Mouse (Mus musculus): ENCODE results near the gene Asgr2. TPM values are rescaled to one million over a fixed set of nuclear protein-coding genes. Genes with fewer than 3 reads are reported as not detected.
"Not testable (repeated sequence)": the region's sequence is repeated elsewhere in the genome, so short reads cannot be mapped to it uniquely, and the experiment has no call there.

The Asgr2 gene
- polyA plus RNA-seq, 1 experiment: 0.58 TPM

DNA sequence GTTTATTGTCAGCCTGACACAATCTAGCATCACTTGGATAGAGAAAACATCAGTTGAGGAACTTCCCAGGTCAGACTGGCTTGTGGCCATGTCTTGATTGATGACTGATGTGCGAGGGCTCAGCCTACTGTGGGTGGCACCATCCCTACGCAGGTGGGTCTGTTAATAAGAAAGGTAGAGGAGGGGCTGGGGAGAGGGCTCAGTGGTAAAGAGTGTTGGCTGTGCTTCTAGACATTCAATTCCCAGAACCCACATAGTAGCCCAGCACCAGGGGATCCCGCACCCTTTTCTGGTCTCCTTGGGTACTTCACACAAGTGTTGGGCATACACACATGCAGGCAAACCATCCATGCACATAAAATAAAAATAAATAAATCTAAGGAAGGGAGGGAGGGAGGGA is 23.5 kb downstream of the Asgr2 start:
- H3K4me3 ChIP-seq (ENCODE audit: control insufficient read depth, low read depth, low read length): no peak overlapping the region
- H3K4me1 ChIP-seq (ENCODE audit: control insufficient read depth, insufficient read depth, low read length): no peaks in the 10 kb centered on the region
- no peaks in the 10 kb centered on the region for H3K36me3 ChIP-seq (ENCODE audit: control insufficient read depth, insufficient read depth, low read length)
- no peak for TF ChIP-seq POLR2A (IDR thresholded peaks at IDR 0.05; ENCODE audit: control insufficient read depth, low read depth, low read length)
- TF ChIP-seq CTCF (IDR thresholded peaks at IDR 0.05; ENCODE audit: control insufficient read depth, insufficient read depth, insufficient replicate concordance, low read depth, low read length): no peak
- no peaks in the 10 kb centered on the region for H3K27me3 ChIP-seq (ENCODE audit: control insufficient read depth, insufficient read depth, low read length)
- no peak overlapping the region for H3K27ac ChIP-seq (ENCODE audit: control insufficient read depth, insufficient read depth, low read depth, low read length)

DNA sequence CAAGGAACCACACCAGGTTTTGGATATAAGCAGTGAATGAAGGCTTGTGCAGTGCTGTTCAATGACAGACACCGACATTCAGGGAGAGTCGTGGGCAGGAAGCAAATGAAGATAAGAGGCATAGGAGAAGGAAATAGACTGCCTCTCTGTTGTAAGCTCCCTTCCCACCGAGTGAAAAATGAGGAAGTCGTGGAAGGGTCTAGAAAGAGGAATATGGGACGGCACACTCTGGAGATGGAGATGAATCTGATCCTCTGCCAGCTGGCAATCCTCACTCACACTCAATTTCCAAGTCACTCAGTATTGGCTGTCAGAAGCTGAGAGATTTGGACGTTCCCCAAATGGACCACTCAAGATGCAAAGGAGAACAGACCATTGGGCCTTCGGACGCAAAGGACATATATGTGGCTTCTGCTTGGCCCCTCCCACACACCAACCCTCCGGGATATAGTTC is 37.5 kb downstream of the Asgr2 start, which contains the start of gene Mgl2:
Gene Mgl2 (plus strand): TSS at position 404 of the 454 bp plus-strand sequence.
- Histone ChIP-seq H3K36me3 (ENCODE audit: control insufficient read depth, insufficient read depth, low read length) (no peaks in the 10 kb centered on the region), H3K27me3 (ENCODE audit: control insufficient read depth, insufficient read depth, low read length) (no peaks in the 10 kb centered on the region), H3K4me3 (ENCODE audit: control insufficient read depth, low read depth, low read length) (no peak within 1 kb of the TSS), H3K4me1 (ENCODE audit: control insufficient read depth, insufficient read depth, low read length) (no peaks in the 10 kb centered on the region), H3K27ac (ENCODE audit: control insufficient read depth, insufficient read depth, low read depth, low read length) (no peak within 1 kb of the TSS)
- TF ChIP-seq CTCF (IDR thresholded peaks at IDR 0.05; ENCODE audit: control insufficient read depth, insufficient read depth, insufficient replicate concordance, low read depth, low read length): no peak
- no peak for TF ChIP-seq POLR2A (IDR thresholded peaks at IDR 0.05; ENCODE audit: control insufficient read depth, low read depth, low read length)

DNA sequence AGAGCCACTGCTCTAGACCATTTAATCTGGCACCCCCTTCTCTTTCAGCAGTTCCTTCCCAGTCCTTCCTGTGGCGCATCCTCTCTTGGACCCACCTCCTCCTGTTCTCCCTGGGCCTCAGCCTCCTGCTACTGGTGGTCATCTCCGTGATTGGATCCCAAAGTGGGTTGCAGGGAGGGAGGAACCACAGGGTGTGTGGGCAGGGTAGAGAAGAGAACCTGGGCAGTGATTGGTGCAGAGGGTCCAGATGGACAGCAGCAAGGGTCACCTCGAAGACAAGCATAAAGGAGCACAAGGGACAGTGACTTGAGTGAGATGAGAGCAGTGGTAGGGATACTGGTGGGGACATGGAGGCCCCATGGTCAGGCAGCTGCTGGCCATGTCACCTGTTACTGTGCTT is 42.6 kb downstream of the Asgr2 start:
- H3K36me3 ChIP-seq (ENCODE audit: control insufficient read depth, insufficient read depth, low read length); H3K27ac ChIP-seq (ENCODE audit: control insufficient read depth, insufficient read depth, low read depth, low read length); H3K27me3 ChIP-seq (ENCODE audit: control insufficient read depth, insufficient read depth, low read length); H3K4me3 ChIP-seq (ENCODE audit: control insufficient read depth, low read depth, low read length): not testable (repeated sequence)
- H3K4me1 ChIP-seq (ENCODE audit: control insufficient read depth, insufficient read depth, low read length): peaks cover 14% of the 10 kb centered on the region

GRCm38 (mm10) chr11:70135925-70136324 is 43.5 kb downstream of the Asgr2 start:
- H3K27me3 ChIP-seq (ENCODE audit: control insufficient read depth, insufficient read depth, low read length); H3K4me3 ChIP-seq (ENCODE audit: control insufficient read depth, low read depth, low read length); H3K36me3 ChIP-seq (ENCODE audit: control insufficient read depth, insufficient read depth, low read length); H3K27ac ChIP-seq (ENCODE audit: control insufficient read depth, insufficient read depth, low read depth, low read length): not testable (repeated sequence)
- peaks cover 14% of the 10 kb centered on the region for H3K4me1 ChIP-seq (ENCODE audit: control insufficient read depth, insufficient read depth, low read length)

- Histone ChIP-seq H3K36me3 (ENCODE audit: control insufficient read depth, insufficient read depth, low read length) (no peaks in the 10 kb centered on the region), H3K4me1 (ENCODE audit: control insufficient read depth, insufficient read depth, low read length) (peaks cover 14% of the 10 kb centered on the region), H3K27ac (ENCODE audit: control insufficient read depth, insufficient read depth, low read depth, low read length) (no peak overlapping the region), H3K4me3 (ENCODE audit: control insufficient read depth, low read depth, low read length) (no peak overlapping the region), H3K27me3 (ENCODE audit: control insufficient read depth, insufficient read depth, low read length) (no peaks in the 10 kb centered on the region)
- TF ChIP-seq POLR2A (IDR thresholded peaks at IDR 0.05; ENCODE audit: control insufficient read depth, low read depth, low read length): no peak
Measured at GRCm38 (mm10) chr11:70139171-70139570, 46.7 kb downstream of the Asgr2 start.

- TF ChIP-seq POLR2A (IDR thresholded peaks at IDR 0.05; ENCODE audit: control insufficient read depth, low read depth, low read length): no peak
- no peak overlapping the region for H3K27ac ChIP-seq (ENCODE audit: control insufficient read depth, insufficient read depth, low read depth, low read length)
Measured at GRCm38 (mm10) chr11:70151072-70151471, 58.6 kb downstream of the Asgr2 start.

More at GRCm38 (mm10) chr11:70151072-70151471, 58.6 kb downstream of the Asgr2 start:
- H3K4me1 ChIP-seq (ENCODE audit: control insufficient read depth, insufficient read depth, low read length): no peaks in the 10 kb centered on the region
- no peak overlapping the region for H3K4me3 ChIP-seq (ENCODE audit: control insufficient read depth, low read depth, low read length)
- H3K27me3 ChIP-seq (ENCODE audit: control insufficient read depth, insufficient read depth, low read length): no peaks in the 10 kb centered on the region
- H3K36me3 ChIP-seq (ENCODE audit: control insufficient read depth, insufficient read depth, low read length): no peaks in the 10 kb centered on the region

Other genes with a start within 250 kb of the Asgr2 start
- 6.5 and 8.5 TPM in 2 replicates for gene Plscr3, start 246.3 kb upstream of the Asgr2 start, polyA plus RNA-seq (2012; rRNA removed)
- gene Tnk1, start 233.9 kb upstream of the Asgr2 start, polyA plus RNA-seq (2012; rRNA removed): 1.6 and 1.9 TPM in 2 replicates
- gene Tmem95, start 214.6 kb upstream of the Asgr2 start, polyA plus RNA-seq (2012; rRNA removed): 20.8 and 27.5 TPM in 2 replicates
- gene Kctd11, start 211.2 kb upstream of the Asgr2 start, polyA plus RNA-seq (2012; rRNA removed): 0.47 and 0.69 TPM in 2 replicates
- 4.0 and 4.9 TPM in 2 replicates for gene Acap1, start 197.1 kb upstream of the Asgr2 start, polyA plus RNA-seq (2012; rRNA removed)
- 124 and 125 TPM in 2 replicates for gene 2810408A11Rik, start 191.7 kb upstream of the Asgr2 start, polyA plus RNA-seq (2012; rRNA removed)
- gene Neurl4, start 191.6 kb upstream of the Asgr2 start, polyA plus RNA-seq (2012; rRNA removed): 57.7 and 61.1 TPM in 2 replicates
- gene Gps2, start 178.8 kb upstream of the Asgr2 start, polyA plus RNA-seq (2012; rRNA removed): 290 and 295 TPM in 2 replicates
- 621 and 702 TPM in 2 replicates for gene Eif5a, start 170.7 kb upstream of the Asgr2 start, polyA plus RNA-seq (2012; rRNA removed)
- gene Ybx2, start 156.8 kb upstream of the Asgr2 start, polyA plus RNA-seq (2012; rRNA removed): 3,709 and 3,883 TPM in 2 replicates
- gene Slc2a4, start 144.5 kb upstream of the Asgr2 start, polyA plus RNA-seq (2012; rRNA removed): 1.9 and 3.6 TPM in 2 replicates
- gene Cldn7, start 127.9 kb upstream of the Asgr2 start, polyA plus RNA-seq (2012; rRNA removed): 3.0 and 4.9 TPM in 2 replicates
- gene Ctdnep1, start 111.5 kb upstream of the Asgr2 start, polyA plus RNA-seq (2012; rRNA removed): 120 and 137 TPM in 2 replicates
- gene Elp5, start 110.1 kb upstream of the Asgr2 start, polyA plus RNA-seq (2012; rRNA removed): 225 and 226 TPM in 2 replicates
- gene Gabarap, start 101.5 kb upstream of the Asgr2 start, polyA plus RNA-seq (2012; rRNA removed): 659 and 826 TPM in 2 replicates
- 19.0 and 21.2 TPM in 2 replicates for gene Phf23, start 96.9 kb upstream of the Asgr2 start, polyA plus RNA-seq (2012; rRNA removed)
- 15.2 and 16.4 TPM in 2 replicates for gene Dvl2, start 92.0 kb upstream of the Asgr2 start, polyA plus RNA-seq (2012; rRNA removed)
- gene Acadvl, start 77.2 kb upstream of the Asgr2 start, polyA plus RNA-seq (2012; rRNA removed): 20.6 and 20.9 TPM in 2 replicates
- 5.6 and 6.5 TPM in 2 replicates for gene Dlg4, start 75.7 kb upstream of the Asgr2 start, polyA plus RNA-seq (2012; rRNA removed)
- 1.00 and 1.4 TPM in 2 replicates for gene Asgr1, start 38.6 kb upstream of the Asgr2 start, polyA plus RNA-seq (2012; rRNA removed)
- gene Mgl2, start 37.7 kb downstream of the Asgr2 start, polyA plus RNA-seq (2012; rRNA removed): 0.91 and 1.4 TPM in 2 replicates
- gene Clec10a, start 63.6 kb downstream of the Asgr2 start, polyA plus RNA-seq (2012; rRNA removed): 1.7 and 2.0 TPM in 2 replicates
- 2.3 and 3.0 TPM in 2 replicates for gene Slc16a11, start 120.1 kb downstream of the Asgr2 start, polyA plus RNA-seq (2012; rRNA removed)
- 2.2 and 3.3 TPM in 2 replicates for gene Slc16a13, start 128.4 kb downstream of the Asgr2 start, polyA plus RNA-seq (2012; rRNA removed)
- gene Bcl6b, start 137.2 kb downstream of the Asgr2 start, polyA plus RNA-seq (2012; rRNA removed): 1.9 and 2.3 TPM in 2 replicates
- 26.6 and 27.7 TPM in 2 replicates for gene 0610010K14Rik, start 145.3 kb downstream of the Asgr2 start, polyA plus RNA-seq (2012; rRNA removed)
- gene Gm21988, start 147.2 kb downstream of the Asgr2 start, polyA plus RNA-seq (2012; rRNA removed): 3.4 and 3.7 TPM in 2 replicates
- gene Rnasek, start 147.2 kb downstream of the Asgr2 start, polyA plus RNA-seq (2012; rRNA removed): 112 and 119 TPM in 2 replicates
- gene Alox12, start 162.7 kb downstream of the Asgr2 start, polyA plus RNA-seq (2012; rRNA removed): 4.2 and 4.8 TPM in 2 replicates
- gene Alox12e, start 230.0 kb downstream of the Asgr2 start, polyA plus RNA-seq (2012; rRNA removed): 0.12 TPM in 1 of 2 replicates, not detected in the other

Measured in testis, adult 2 months (tissue).